Mouse (Mus musculus) small intestine, adult 2 months (tissue): ENCODE measurements around the gene Tnxb. TPM values are rescaled to one million over a fixed set of nuclear protein-coding genes. Genes with fewer than 3 reads are reported as not detected.
A peak's percentile ranks its signal among the peaks of the same experiment; 100 is the strongest.

Source experiments
- H3K27ac ChIP-seq: fragments of 200-500 bp; 2 replicates; pipeline ENCODE4 v1.5.1; 2012; ENCODE audit warnings: low read depth, low read length, control low read depth, inconsistent platforms; ENCODE audit not compliant: insufficient read depth
- H3K27me3 ChIP-seq: fragments of 200-500 bp; 2 replicates; pipeline ENCODE4 v1.6.1; 2012; ENCODE audit warnings: mild to moderate bottlenecking, moderate library complexity, low read length, inconsistent platforms; ENCODE audit not compliant: control insufficient read depth, insufficient read depth
- H3K36me3 ChIP-seq: fragments of 200-500 bp; 2 replicates; pipeline ENCODE4 v1.6.1; 2012; ENCODE audit warnings: mild to moderate bottlenecking, low read length, control low read depth, inconsistent platforms; ENCODE audit not compliant: control insufficient read depth, insufficient read depth
- H3K4me1 ChIP-seq: fragments of 200-500 bp; 2 replicates; pipeline ENCODE4 v1.6.1; 2012; ENCODE audit warnings: low read length, inconsistent platforms, mixed read lengths; ENCODE audit not compliant: control insufficient read depth, insufficient read depth, insufficient read length
- H3K4me3 ChIP-seq: fragments of 200-500 bp; 2 replicates; pipeline ENCODE4 v1.5.1; 2012; ENCODE audit warnings: low read depth, mild to moderate bottlenecking, control low read depth, inconsistent platforms, low read length, moderate library complexity
- CTCF ChIP-seq: fragments of 200-500 bp; IDR thresholded peaks from 2 replicates; pipeline ENCODE4 v1.5.1; 2012; ENCODE audit warnings: low read depth, mild to moderate bottlenecking, control low read depth, inconsistent platforms, low read length, moderate library complexity, mixed read lengths; ENCODE audit not compliant: insufficient replicate concordance, insufficient read length; ENCODE audit errors: extremely low read depth
- POLR2A ChIP-seq: fragments of 200-500 bp; IDR thresholded peaks from 2 replicates; pipeline ENCODE4 v1.6.1; 2012; ENCODE audit warnings: low read depth, mild to moderate bottlenecking, control low read depth, inconsistent platforms, low read length, moderate library complexity
- WGBS: fragments of 180-500 bp; shearing (Covaris S2); methylation state at CpG from one replicate; pipeline ENCODE4 v1.1.7; 2018; 5-methylcytosine and 5-hydroxymethylcytosine counted together
- polyA plus RNA-seq: library from polyadenylated mRNA; depleted of rRNA; stranded (reverse); fragments of >200 nt; gene quantifications from 2 replicates; pipeline ENCODE4 v1.2.3, GENCODE M21; 2012

Tnxb gene
- polyA plus RNA-seq, 1 experiment, result 12.5 TPM

DNA sequence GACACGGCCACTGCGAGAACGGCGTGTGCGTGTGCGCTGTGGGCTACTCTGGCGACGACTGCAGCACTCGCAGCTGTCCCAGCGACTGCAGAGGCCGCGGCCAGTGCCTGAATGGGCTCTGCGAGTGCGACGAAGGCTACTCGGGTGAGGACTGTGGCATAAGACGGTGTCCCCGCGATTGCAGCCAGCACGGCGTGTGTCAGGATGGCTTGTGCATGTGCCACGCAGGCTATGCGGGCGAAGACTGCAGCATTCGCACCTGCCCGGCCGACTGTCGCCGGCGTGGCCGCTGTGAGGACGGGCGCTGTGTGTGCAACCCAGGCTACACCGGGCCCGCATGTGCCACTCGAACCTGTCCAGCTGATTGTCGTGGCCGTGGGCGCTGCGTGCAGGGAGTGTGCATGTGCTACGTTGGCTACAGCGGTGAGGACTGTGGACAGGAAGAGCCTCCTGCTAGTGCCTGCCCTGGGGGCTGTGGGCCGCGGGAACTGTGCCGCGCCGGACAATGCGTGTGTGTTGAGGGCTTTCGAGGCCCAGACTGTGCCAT, 2.0 kb downstream of the Tnxb start:
- TF ChIP-seq POLR2A (no peak), CTCF (no peak)
- Histone ChIP-seq H3K4me3 (no peak overlapping the region), H3K27ac (no peak overlapping the region), H3K4me1 (peaks cover 7% of the 10 kb centered on the region), H3K36me3 (no peaks in the 10 kb centered on the region), H3K27me3 (peaks cover 35% of the 10 kb centered on the region)
- WGBS, result 33% methylated on average over 49 of the region's 49 CpGs

DNA sequence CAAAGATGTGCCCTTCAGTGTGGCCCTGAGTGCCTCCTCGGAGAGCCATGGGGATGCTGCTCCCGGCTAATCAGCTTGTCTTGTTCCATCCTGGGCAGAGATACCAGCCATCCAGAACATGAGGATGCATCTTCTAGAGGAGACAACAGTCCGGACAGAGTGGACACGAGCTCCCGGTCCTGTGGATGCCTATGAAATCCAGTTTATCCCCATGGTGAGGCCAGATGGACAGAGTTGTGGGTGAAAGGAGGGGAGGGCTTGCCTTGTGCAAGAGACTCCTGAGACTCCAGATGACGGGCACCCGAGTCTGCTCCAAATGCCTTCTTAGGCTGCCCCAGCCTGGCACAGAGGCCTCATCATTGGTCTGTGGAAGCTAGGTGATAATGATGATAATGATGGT, 2.8 kb downstream of the Tnxb start:
- Histone ChIP-seq H3K27me3 (peaks cover 39% of the 10 kb centered on the region), H3K36me3 (no peaks in the 10 kb centered on the region), H3K4me1 (peaks cover 7% of the 10 kb centered on the region), H3K27ac (no peak overlapping the region), H3K4me3 (no peak overlapping the region)
- WGBS, result 85% methylated on average over 7 of the region's 7 CpGs
- TF ChIP-seq CTCF, result no peak

DNA sequence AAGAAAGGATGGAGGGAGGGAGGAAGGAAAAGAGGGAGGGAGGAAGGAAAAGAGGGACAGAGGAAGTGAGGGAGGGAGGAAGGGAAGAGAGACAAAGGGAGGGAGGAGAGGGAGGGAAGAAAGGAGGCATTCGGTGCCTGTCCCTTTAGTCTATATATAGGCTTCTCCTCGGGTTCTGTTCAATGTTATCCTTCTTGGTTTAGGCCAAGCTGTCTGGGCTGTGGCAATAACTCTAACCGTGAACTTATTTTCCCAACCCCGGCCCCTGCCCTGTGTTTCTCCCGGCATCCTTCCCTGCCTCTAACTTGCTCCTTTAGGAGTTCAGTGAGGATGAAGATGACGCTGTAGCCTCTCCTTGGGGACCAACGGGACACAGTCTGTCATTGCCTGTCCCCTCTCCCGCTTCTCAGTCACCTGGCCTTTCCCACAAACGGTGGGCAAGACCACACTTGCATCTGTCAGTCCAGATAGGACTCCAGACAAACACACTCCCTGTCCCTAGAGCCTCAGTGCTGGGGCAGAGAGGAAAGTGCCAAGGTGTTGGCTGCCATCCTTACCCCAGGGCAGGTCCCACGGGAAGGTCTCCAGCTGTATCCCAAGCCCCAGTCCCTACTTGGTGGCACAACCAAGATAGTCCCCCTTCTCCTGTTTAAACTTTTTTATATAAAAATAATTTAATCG, 4.3 kb downstream of the Tnxb start:
- WGBS, result 55% methylated on average over 11 of the region's 11 CpGs
- TF ChIP-seq POLR2A (no peak), CTCF (no peak)
- Histone ChIP-seq H3K27me3 (peaks cover 39% of the 10 kb centered on the region), H3K4me3 (no peak overlapping the region), H3K36me3 (no peaks in the 10 kb centered on the region), H3K27ac (peak overlapping the region; percentile 46; the same call in 1 of the 2 replicates), H3K4me1 (peaks cover 7% of the 10 kb centered on the region)

DNA sequence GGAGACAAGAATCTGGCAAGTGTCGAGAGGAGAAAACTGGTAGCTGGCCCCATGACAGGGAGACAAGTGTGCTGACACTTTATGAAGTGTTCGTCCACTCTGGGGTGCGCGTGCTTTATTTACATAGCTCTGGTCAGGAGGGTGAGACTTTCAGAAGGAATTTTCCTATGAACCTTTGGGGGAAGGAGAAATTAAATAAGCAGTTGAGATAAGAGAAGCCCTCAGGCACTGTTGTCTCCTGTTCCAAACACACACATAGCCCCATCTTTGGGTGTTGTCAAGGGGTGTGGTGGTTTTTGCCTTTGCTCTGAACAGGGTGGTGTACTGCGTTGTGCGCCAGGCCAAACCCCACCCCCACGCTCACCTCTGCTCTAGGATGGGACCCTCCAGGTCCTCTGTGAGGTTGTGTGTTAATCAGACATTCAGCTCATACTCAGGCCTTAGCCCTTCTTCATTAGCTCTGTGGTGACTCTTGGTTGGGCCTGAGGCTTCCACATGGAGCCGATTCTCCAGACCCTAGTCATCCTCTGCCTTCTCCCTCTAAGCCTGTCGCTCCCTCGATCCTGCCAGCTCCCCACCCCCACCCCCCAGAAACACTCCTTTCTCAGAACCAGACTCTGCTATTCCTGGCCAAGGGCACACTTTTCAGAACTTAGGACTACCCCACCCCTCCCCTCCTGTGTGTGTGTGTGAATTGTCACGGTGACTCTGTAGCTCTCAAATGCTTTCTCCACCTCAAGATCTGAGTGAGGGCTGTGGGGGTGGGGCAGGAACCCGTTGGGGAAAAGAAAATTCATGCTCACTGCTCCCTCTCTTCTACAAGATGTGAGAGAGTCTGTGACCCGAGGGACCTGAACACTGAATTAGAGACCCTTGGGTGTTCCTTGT, 5.1 kb downstream of the Tnxb start:
- 41% methylated on average over 13 of the region's 13 CpGs for WGBS
- H3K36me3 ChIP-seq, result no peaks in the 10 kb centered on the region
- no peak overlapping the region for H3K4me3 ChIP-seq
- peak overlapping the region; percentile 37; the same call in 1 of the 2 replicates for H3K27ac ChIP-seq
- H3K27me3 ChIP-seq, result peaks cover 38% of the 10 kb centered on the region
- TF ChIP-seq CTCF (no peak), POLR2A (no peak)
- H3K4me1 ChIP-seq, result peaks cover 7% of the 10 kb centered on the region

DNA sequence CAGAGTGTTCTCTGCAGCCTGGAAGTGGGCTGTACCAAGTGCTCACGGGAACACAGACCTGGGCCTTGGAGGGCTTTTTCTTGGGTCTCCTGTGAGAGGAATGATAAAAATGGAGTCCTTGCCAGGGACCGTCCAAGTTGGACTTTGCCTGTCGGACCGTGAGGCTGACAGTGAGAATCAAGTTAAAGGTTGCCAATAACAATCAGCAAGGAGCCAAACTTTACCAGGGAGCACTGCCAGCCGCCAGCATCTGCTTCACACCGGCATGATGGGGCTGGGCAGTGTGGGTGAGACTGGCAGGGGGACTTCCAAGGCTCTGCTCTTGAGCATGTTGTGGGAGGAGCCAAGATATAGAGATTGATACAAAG, 5.7 kb downstream of the Tnxb start:
- 38% methylated on average over 6 of the region's 6 CpGs for WGBS
- TF ChIP-seq POLR2A (no peak), CTCF (no peak)
- peaks cover 8% of the 10 kb centered on the region for H3K4me1 ChIP-seq
- H3K36me3 ChIP-seq, result no peaks in the 10 kb centered on the region
- H3K27ac ChIP-seq, result no peak overlapping the region
- peaks cover 32% of the 10 kb centered on the region for H3K27me3 ChIP-seq
- no peak overlapping the region for H3K4me3 ChIP-seq

DNA sequence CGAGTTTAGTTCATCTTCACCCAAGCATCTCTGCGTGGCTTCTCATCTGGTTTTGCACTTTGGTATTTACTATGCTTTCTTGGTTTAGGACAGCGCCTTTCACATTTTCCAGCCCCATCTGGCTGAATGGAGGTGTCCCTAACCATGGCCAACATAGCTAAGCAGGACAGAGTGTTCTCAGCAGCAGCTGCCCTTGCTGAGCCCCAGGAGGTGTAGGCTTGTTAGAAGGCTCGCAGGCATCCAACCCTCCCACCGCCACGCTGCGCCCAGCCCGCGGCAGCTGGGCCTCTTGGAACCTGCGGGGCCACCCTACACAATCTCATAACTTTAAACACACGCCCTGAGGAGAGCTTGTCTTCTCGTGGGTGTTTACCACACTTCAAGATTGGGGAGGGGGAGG, 6.3 kb downstream of the Tnxb start:
- TF ChIP-seq POLR2A, result no peak
- TF ChIP-seq CTCF, result no peak
- Histone ChIP-seq H3K4me1 (peaks cover 4% of the 10 kb centered on the region; the same call in 1 of the 2 replicates), H3K27ac (no peak overlapping the region), H3K4me3 (no peak overlapping the region), H3K36me3 (no peaks in the 10 kb centered on the region), H3K27me3 (peaks cover 26% of the 10 kb centered on the region)
- WGBS, result 49% methylated on average over 12 of the region's 12 CpGs

DNA sequence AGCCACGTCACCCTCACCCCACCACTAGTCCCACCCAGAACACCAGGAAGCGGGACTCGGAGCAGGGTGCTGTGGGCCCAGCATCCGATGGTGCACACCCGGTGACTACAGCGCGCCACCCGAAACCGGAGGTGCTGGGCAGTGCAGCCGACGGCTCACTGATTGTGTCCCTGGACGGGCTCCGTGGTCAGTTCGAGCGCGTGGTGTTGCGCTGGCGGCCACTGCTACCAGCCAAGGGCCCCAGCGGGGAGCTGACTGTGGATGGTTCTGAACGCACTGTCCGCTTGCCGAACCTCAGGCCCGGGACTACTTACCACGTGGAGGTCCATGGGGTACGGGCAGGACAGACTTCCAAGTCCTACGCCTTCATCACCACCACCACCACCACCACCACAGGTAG, 9.9 kb downstream of the Tnxb start:
- H3K27me3 ChIP-seq, result peaks cover 6% of the 10 kb centered on the region
- no peak overlapping the region for H3K4me3 ChIP-seq
- TF ChIP-seq POLR2A (no peak), CTCF (no peak)
- peaks cover 13% of the 10 kb centered on the region for H3K4me1 ChIP-seq
- H3K36me3 ChIP-seq, result no peaks in the 10 kb centered on the region
- 79% methylated on average over 26 of the region's 26 CpGs for WGBS
- no peak overlapping the region for H3K27ac ChIP-seq
